Mouse (Mus musculus) heart, adult 2 months (tissue): ENCODE data around the gene Cyth4. TPM values are rescaled to one million over a fixed set of nuclear protein-coding genes. Genes with fewer than 3 reads are reported as not detected.

Source experiments
- DNase-seq, 2 experiments: peaks; one replicate each; pipeline ENCODE4 v3.0.0; 2021
- H3K27ac ChIP-seq: fragments of 200-600 bp; 2 replicates; pipeline ENCODE4 v1.8.1; 2022
- H3K27me3 ChIP-seq: fragments of 200-500 bp; 2 replicates; pipeline ENCODE4 v1.6.1; 2012; ENCODE audit warnings: mild to moderate bottlenecking, low read length, inconsistent platforms, mixed read lengths; ENCODE audit not compliant: control insufficient read depth, insufficient read depth
- H3K36me3 ChIP-seq: fragments of 200-500 bp; 2 replicates; pipeline ENCODE4 v1.6.1; 2012; ENCODE audit warnings: low read length, inconsistent platforms; ENCODE audit not compliant: control insufficient read depth, insufficient read depth
- H3K4me1 ChIP-seq: fragments of 200-500 bp; 2 replicates; pipeline ENCODE4 v1.6.1; 2011; ENCODE audit warnings: low read length; ENCODE audit not compliant: control insufficient read depth, insufficient read depth
- H3K4me3 ChIP-seq: fragments of 200-600 bp; 2 replicates; pipeline ENCODE4 v1.8.1; 2022
- H3K79me2 ChIP-seq: fragments of 200-500 bp; replicated peaks from 2 replicates; pipeline ENCODE4 v1.6.1; 2012; ENCODE audit warnings: mild to moderate bottlenecking, inconsistent platforms, low read length, moderate library complexity, mixed read lengths; ENCODE audit not compliant: control insufficient read depth, insufficient read depth
- H3K9ac ChIP-seq: fragments of 200-500 bp; 2 replicates; pipeline ENCODE4 v1.6.1; 2012; ENCODE audit warnings: low read depth, mild to moderate bottlenecking, control low read depth, inconsistent platforms, low read length, mixed read lengths
- CTCF ChIP-seq: fragments of 200-600 bp; IDR thresholded peaks from 2 replicates; pipeline ENCODE4 v1.8.1; 2022; ENCODE audit warnings: antibody characterized with exemption, mild to moderate bottlenecking, moderate library complexity
- EP300 ChIP-seq: fragments of 200-500 bp; IDR thresholded peaks from 2 replicates; pipeline ENCODE4 v1.6.1; 2011; ENCODE audit warnings: low read depth, low read length, control low read depth; ENCODE audit not compliant: insufficient read depth
- POLR2A ChIP-seq: fragments of 200-500 bp; IDR thresholded peaks from 2 replicates; pipeline ENCODE4 v1.6.1; 2011; ENCODE audit warnings: mild to moderate bottlenecking, low read depth, low read length, control low read depth; ENCODE audit not compliant: insufficient read depth
- WGBS: fragments of 180-500 bp; shearing (Covaris S2); methylation state at CpG from one replicate; pipeline ENCODE4 v1.1.7; 2018; 5-methylcytosine and 5-hydroxymethylcytosine counted together
- intact Hi-C: fragments of 180-260 bp; cut with DNase I; formaldehyde crosslinking; loops from one replicate; pipeline ENCODE4 v1.15.1; 2025
- polyA plus RNA-seq: library from polyadenylated mRNA; depleted of rRNA; stranded (reverse); fragments of >200 nt; gene quantifications from 2 replicates; pipeline ENCODE4 v1.2.3, GENCODE M21; 2012
- total RNA-seq, 2 experiments: library from RNA; stranded (reverse); gene quantifications; 2 replicates each; pipeline ENCODE4 v1.2.3; 2021

Gene Cyth4
- total and polyA plus RNA-seq, 3 experiments = 6.1 to 12.8 (median 6.7) TPM

DNA sequence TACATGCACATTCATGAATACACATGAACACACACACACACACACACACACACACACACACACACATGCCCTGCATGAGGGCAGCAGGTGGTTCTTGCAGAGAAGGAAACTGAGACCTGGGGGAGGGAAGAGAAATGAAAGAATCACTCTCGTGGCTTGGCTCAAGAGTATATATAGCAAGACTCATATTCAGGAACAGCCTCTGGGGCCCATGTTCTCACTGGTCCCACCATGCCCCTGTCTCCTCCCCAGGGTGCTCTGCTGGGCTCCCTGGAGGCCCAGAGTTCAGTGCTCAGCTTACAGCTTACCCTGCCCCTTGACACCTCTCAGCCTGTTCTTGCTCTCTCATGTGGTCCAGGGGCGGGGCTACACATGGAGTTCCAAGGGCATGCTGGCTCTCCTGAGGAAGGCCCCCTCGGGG lies 8.5 kb downstream of the Cyth4 start:
- no peak for TF ChIP-seq CTCF
- TF ChIP-seq POLR2A = no peak
- no peak for TF ChIP-seq EP300
- no peak overlapping the region for H3K27ac ChIP-seq
- intact Hi-C loops = no loop called here
- H3K9ac ChIP-seq = no peak overlapping the region
- no peaks in the 10 kb centered on the region for H3K36me3 ChIP-seq
- no peak overlapping the region for H3K4me3 ChIP-seq
- no peaks in the 10 kb centered on the region for H3K79me2 ChIP-seq
- WGBS = 42% methylated on average over 3 of the region's 3 CpGs
- no peaks in the 10 kb centered on the region for H3K4me1 ChIP-seq
- DNase-seq = no peak
- H3K27me3 ChIP-seq = no peaks in the 10 kb centered on the region

DNA sequence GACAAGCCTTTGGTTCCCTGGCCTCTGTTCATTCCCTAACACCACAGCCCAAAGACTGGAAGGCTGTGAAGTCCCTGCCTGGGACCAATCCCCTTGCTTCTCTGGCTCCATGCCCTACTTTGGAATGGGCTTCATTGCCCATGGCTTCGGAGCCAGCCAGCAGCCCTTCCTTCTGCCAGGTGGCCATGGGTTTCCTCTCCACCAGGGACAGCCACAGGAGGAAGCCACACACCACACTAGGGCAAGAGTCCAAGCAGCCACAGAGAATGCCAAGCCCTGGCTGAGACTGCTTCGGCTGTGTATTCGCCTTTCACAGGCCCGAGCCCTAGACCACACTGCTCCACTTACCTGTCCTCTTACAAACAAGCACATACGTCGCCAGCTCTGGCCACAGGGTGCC lies 9.2 kb downstream of the Cyth4 start:
- WGBS = 61% methylated on average over 6 of the region's 6 CpGs

DNA sequence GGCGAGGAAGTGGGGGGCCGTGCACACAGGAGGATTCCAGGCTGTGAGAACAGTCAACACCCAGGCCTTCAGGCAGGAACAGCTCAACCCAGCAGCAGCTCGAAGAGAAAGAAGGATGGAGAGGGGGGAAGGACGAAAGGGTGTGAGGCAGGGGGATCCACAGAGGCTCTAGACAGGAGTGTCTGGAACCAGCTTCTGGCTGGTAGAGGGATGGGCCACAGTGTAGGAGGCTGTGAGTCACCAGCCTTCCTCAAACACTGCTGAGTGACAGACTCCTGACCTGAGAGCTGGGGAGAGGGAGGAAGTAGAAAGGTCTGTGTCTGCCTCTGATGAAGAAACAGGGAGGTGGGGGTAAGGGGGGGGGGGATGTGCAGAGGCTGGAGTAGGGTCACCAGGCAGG lies 10.6 kb downstream of the Cyth4 start:
- H3K27ac ChIP-seq = no peak overlapping the region
- DNase-seq = no peak
- H3K4me3 ChIP-seq = no peak overlapping the region
- no peaks in the 10 kb centered on the region for H3K27me3 ChIP-seq
- WGBS = 46% methylated on average over 4 of the region's 4 CpGs
- no peaks in the 10 kb centered on the region for H3K36me3 ChIP-seq
- intact Hi-C loops = no loop called here
- TF ChIP-seq POLR2A (no peak), CTCF (no peak), EP300 (no peak)
- no peaks in the 10 kb centered on the region for H3K79me2 ChIP-seq
- H3K4me1 ChIP-seq = no peaks in the 10 kb centered on the region
- no peak overlapping the region for H3K9ac ChIP-seq

More for the DNA sequence above, 9.2 kb downstream of the Cyth4 start:
- no peak for DNase-seq
- Histone ChIP-seq H3K4me1 (no peaks in the 10 kb centered on the region), H3K4me3 (no peak overlapping the region), H3K9ac (no peak overlapping the region), H3K36me3 (no peaks in the 10 kb centered on the region), H3K79me2 (no peaks in the 10 kb centered on the region), H3K27me3 (no peaks in the 10 kb centered on the region), H3K27ac (no peak overlapping the region)
- no peak for TF ChIP-seq POLR2A
- no peak for TF ChIP-seq CTCF
- no peak for TF ChIP-seq EP300
- intact Hi-C loops = no loop called here

DNA sequence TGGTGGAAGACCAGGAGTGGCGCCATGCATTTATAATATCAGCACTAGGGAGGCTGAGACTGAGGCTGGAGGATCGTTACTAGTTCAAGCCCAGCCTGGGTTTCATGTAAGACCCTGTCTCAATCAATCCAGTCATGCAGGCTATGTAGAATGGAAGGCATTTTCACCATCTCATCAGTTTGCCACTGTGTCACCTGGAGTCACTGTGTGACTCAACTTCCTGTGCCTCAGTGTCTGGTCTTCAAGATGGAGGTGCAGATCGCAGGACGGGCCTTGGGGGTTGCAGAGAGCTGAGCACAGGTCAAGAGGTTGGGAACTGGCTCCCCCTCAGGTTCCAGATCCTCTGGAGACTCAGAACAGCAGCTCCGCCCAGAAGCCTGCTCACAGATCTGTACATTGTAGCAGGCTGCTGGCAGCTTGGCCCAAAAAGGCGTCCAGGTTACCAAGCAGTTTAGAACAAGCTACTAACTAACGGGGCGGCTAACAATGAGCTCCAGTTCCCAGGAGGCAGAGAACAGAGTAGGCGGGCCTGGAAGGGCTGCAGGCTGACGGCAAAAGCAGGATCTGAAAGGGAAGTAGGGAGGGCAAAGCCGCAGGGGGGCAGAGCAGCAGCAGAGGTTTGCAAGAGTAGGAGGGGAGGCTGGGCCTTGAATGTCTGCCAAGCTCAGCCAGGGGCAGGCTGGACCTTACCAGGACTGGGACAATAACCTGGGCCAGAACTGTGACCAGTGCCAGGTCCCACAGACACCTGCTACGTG lies 14.0 kb downstream of the Cyth4 start:
- Histone ChIP-seq H3K4me1 (no peaks in the 10 kb centered on the region), H3K4me3 (no peak overlapping the region), H3K9ac (no peak overlapping the region), H3K27me3 (no peaks in the 10 kb centered on the region), H3K27ac (no peak overlapping the region), H3K79me2 (no peaks in the 10 kb centered on the region), H3K36me3 (no peaks in the 10 kb centered on the region)
- DNase-seq = no peak
- intact Hi-C loops = no loop called here
- TF ChIP-seq CTCF = no peak
- TF ChIP-seq EP300 = no peak
- no peak for TF ChIP-seq POLR2A
- 44% methylated on average over 12 of the region's 12 CpGs for WGBS

DNA sequence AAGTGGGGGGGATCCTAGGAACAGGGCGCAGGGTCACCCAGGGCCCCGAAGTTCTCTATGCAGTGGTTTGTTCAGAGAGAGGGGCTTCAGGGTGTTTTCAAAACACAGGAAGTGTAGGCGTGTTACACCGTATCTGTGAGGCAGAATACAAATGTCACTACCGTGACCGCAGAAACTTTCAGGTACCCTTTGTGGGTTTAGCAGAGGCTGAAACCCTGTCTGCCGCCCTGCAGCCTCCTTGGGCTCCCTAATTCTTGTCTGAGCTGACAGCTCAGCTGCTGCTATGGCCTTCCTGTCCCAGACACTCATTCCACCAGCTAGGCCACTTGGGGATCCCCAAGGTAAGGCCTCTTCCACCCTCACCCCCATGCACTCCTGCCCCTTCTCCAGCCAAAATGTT lies 17.7 kb downstream of the Cyth4 start:
- H3K4me3 ChIP-seq = no peak overlapping the region
- TF ChIP-seq CTCF (no peak), POLR2A (no peak), EP300 (no peak)
- 82% methylated on average over 7 of the region's 7 CpGs for WGBS
- H3K27ac ChIP-seq = no peak overlapping the region
- no peak overlapping the region for H3K9ac ChIP-seq
- H3K36me3 ChIP-seq = no peaks in the 10 kb centered on the region
- intact Hi-C loops = no loop called here
- no peaks in the 10 kb centered on the region for H3K27me3 ChIP-seq
- H3K4me1 ChIP-seq = no peaks in the 10 kb centered on the region
- no peak for DNase-seq
- no peaks in the 10 kb centered on the region for H3K79me2 ChIP-seq

DNA sequence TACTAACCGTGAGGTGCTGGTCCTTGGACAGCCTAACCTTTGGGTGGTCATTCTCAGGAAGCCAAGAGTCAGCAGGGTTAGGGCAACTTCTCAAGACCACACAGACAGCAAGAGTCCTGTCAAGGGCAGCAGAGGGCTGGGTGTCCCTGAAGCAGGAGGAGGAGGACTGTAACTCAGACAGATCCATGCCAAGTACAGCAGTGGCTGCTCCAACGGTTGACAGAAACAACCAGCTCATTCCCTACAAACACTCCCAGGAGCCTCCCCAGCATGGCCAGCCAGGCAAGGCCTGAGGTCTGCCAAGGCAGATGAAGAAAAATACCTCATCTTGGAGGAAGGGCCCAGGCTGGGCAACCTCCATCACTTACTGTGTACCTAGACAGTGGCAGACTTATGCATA lies 20.1 kb downstream of the Cyth4 start:
- intact Hi-C loops = no loop called here
- TF ChIP-seq POLR2A (no peak), CTCF (no peak), EP300 (no peak)
- H3K36me3 ChIP-seq = no peaks in the 10 kb centered on the region
- DNase-seq = no peak
- H3K27ac ChIP-seq = no peak overlapping the region
- 59% methylated on average over 2 of the region's 2 CpGs for WGBS
- no peaks in the 10 kb centered on the region for H3K79me2 ChIP-seq
- H3K27me3 ChIP-seq = no peaks in the 10 kb centered on the region; the same call in 1 of the 2 replicates
- H3K4me3 ChIP-seq = no peak overlapping the region
- H3K4me1 ChIP-seq = no peaks in the 10 kb centered on the region
- no peak overlapping the region for H3K9ac ChIP-seq
